In genomic region chr3:93568428-93569040, GRCm38 (mm10) we compare ENCODE assay signal across 8 mouse cellular contexts. TPM values are rescaled to one million over a fixed set of nuclear protein-coding genes. Genes with fewer than 3 reads are reported as not detected.
DNase-seq lines count a peak whose midpoint lies in the region; ATAC-seq and TF ChIP-seq lines count a peak whose summit lies in the region.
"Had no signal": no experiment of that assay in that cellular context is flagged by ENCODE, and none has a peak within 500 bp of the region (broad histone marks: within the 10 kb centered on the region; RNA-seq: fewer than 3 reads in every experiment).

No protein-coding gene starts in this region.

- peak overlapping the region; percentile 66 for H3K27ac ChIP-seq in limb, embryonic 13.5 days
- H3K27ac ChIP-seq: midbrain, embryonic 12.5 days had no signal

- H3K9me3 ChIP-seq in limb, embryonic 13.5 days = no peaks in the 10 kb centered on the region
- H3K9me3 ChIP-seq: midbrain, embryonic 12.5 days had no signal

- no peak overlapping the region for H3K4me3 ChIP-seq in limb, embryonic 13.5 days
- H3K4me3 ChIP-seq: midbrain, embryonic 12.5 days had no signal

- POLR2A ChIA-PET in Patski (lab: Charles Lee) = interaction anchor here (0.7 kb wide), 1 partner anchor 10 kb away, joined by 4 read pairs; no protein-coding TSS in a partner anchor

- in situ Hi-C loops in Patski (cut with MboI; ENCODE audit: low pct_unique_long_range_greater_than_20kb) = no loop called here

- no peak for TF ChIP-seq CTCF in Patski (IDR thresholded peaks at IDR 0.05)

- no peak overlapping the region for H3K9ac ChIP-seq in limb, embryonic 13.5 days
- H3K9ac ChIP-seq: midbrain, embryonic 12.5 days had no signal

- DNase-seq in 3134 (ENCODE audit: extremely low read depth, insufficient read length, low spot score) (peak; percentile 80), Patski (ENCODE audit: low read depth, low spot score) (peak; percentile 93)
- peak; percentile 82 for DNase-seq in gastrocnemius, postnatal 25 days
- peak; percentile 91 for DNase-seq in kidney, adult 9 months
- no peak for DNase-seq in yolk sac, embryonic 10.5 days (ENCODE audit: low spot score)

- peak overlapping the region; percentile 38 for H3K4me2 ChIP-seq in limb, embryonic 13.5 days (replicated peaks)
- H3K4me2 ChIP-seq: midbrain, embryonic 12.5 days had no signal

- CTCF ChIA-PET in Patski (lab: Charles Lee) = interaction anchor here (0.8 to 42.5 kb wide), 8 partner anchors 8 to 38 kb away, joined by 3 to 811 read pairs (median 4); partner anchors contain the start of gene S100a10

- WGBS in limb, embryonic 13.5 days = 17% methylated on average over 7 of the region's 7 CpGs

- H3K27me3 ChIP-seq in Patski = no peaks in the 10 kb centered on the region
- H3K27me3 ChIP-seq in limb, embryonic 13.5 days = no peaks in the 10 kb centered on the region
- H3K27me3 ChIP-seq: midbrain, embryonic 12.5 days had no signal

- peak; percentile 65 for ATAC-seq in Patski
- ATAC-seq in limb, embryonic 13.5 days (ENCODE audit: low FRiP score, low read depth) = peak; percentile 93
- ATAC-seq in CD4-positive, CD25-positive, alpha-beta regulatory T cell, adult 4 months = no peak

- peaks cover 16% of the 10 kb centered on the region for H3K4me1 ChIP-seq in limb, embryonic 13.5 days
- H3K4me1 ChIP-seq: midbrain, embryonic 12.5 days had no signal

- peaks cover 18% of the 10 kb centered on the region for H3K36me3 ChIP-seq in limb, embryonic 13.5 days
- H3K36me3 ChIP-seq: midbrain, embryonic 12.5 days had no signal

RNA-seq across cellular contexts. Expression of gene S100a10, which starts 13.7 kb away (rescaled TPM):
- polyA plus RNA-seq in Patski (2021) = 981 TPM
- total RNA-seq in gastrocnemius, postnatal 25 days (2021) = 10 to 100 TPM; 63.9 to 85.7 TPM
- 345 and 367 TPM in 2 replicates for polyA plus RNA-seq in limb, embryonic 13.5 days (2015; fragmentation: Nextera tagmentation; extraction: Ambion mirVana)
- polyA plus RNA-seq in CD4-positive, CD25-positive, alpha-beta regulatory T cell, adult 4 months (2017; shearing (Covaris generic)) = 100 to 1,000 TPM; 693 to 848 TPM

RNA-seq across cellular contexts. Expression of gene S100a11, which starts 48.2 kb away (rescaled TPM):
- polyA plus RNA-seq in Patski (2021) = 3,178 TPM
- 10 to 100 TPM; 50.6 to 90.7 TPM for total RNA-seq in gastrocnemius, postnatal 25 days (2021)
- 1,099 and 1,131 TPM in 2 replicates for polyA plus RNA-seq in limb, embryonic 13.5 days (2015; fragmentation: Nextera tagmentation; extraction: Ambion mirVana)
- polyA plus RNA-seq in CD4-positive, CD25-positive, alpha-beta regulatory T cell, adult 4 months (2017; shearing (Covaris generic)) = 100 to 1,000 TPM; 613 to 644 TPM
